Mouse (Mus musculus) embryo, embryonic 11 days (tissue): ENCODE results near the gene Mrc2.

Source experiments
- DNase-seq: peaks from one replicate; pipeline ENCODE4 v3.0.0-alpha.2; 2015

Gene Mrc2

DNA sequence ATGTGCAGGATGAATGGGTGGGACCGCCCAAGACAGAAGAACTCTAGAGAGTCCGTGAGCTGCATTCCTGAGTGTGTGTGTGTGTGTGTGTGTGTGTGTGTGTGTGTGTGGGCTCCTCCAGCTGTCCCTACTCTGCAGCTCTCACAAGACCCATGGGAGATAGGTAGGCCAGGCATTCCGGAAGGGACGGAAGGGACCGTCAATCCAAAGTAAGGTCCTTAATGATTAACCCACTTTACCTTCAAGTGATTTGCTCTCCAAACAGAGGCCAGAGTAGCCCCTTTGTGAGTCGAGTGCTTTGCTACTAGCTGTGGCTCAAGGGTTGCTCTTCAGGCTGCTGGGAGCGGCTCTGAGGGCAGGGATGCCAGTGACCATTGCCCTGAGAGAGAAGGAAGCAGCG is 59.7 kb downstream of the Mrc2 start:
- no peak for DNase-seq

DNA sequence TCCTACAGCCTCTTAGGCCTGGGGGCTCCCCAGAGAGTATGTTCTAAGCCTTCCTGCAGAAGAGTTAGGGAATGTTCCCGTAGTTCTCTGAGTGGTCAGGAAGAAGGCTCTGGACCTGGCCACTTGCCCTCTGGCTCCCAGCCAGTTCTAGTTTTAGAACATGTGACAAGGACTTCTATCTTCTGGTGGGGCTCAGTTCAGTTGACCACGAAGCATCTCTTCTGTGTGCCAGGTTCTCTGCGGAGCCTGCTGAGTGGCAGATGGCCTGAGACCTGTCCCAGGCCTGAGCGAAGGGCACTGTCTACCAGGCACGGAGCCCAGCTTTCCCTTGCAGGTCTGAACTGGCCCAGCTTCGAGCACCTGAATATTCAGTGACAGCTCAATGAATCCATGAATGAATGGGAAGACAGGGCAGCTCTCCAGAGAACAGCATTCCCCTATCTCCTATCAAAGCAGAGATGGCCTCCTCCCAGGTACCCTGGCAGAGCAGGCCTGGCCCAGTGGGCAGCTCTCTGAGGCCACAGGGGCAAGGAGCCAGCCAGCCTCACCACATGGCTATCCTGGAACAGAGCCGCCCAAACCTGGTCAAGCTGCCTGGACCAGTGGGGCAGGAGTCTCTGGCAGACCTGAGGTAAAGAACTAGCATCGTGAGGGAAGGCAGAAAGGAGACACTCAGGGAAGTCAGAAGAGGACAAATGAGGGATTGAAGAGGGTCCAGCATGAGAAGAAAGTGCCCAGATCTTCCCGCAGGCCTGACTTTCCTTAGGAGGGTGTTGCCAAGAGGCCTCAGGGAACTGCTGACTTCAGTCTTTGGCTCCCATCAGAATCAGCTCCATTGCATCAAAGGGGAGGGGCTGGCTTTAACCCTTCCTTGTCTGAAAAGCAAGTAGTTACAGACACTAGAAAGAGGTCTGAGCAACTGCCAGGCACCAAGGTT is 60.8 kb downstream of the Mrc2 start:
- DNase-seq: peak; percentile 20

DNA sequence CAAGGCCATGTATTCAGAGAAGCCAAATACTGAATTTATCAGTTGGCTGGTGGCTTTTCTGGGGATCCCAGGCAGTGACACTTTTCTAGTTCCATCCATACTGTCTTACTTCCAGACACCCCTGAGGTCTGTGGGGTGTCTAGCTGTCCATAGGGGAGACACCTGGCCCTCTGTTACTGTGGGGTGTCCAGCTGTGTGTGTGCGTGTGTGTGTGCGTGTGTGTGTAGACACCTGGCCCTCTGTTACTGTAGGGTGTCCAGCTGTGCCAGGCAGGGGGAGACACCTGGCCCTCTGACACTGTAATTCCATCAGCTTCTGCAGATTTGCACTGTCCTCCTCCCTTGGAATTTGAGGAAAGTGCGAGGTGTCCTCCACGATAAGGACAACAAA is 61.4 kb downstream of the Mrc2 start:
- DNase-seq: no peak

GRCm38 (mm10) chr11:105356301-105356700 is 63.9 kb downstream of the Mrc2 start:
- DNase-seq: no peak

DNA sequence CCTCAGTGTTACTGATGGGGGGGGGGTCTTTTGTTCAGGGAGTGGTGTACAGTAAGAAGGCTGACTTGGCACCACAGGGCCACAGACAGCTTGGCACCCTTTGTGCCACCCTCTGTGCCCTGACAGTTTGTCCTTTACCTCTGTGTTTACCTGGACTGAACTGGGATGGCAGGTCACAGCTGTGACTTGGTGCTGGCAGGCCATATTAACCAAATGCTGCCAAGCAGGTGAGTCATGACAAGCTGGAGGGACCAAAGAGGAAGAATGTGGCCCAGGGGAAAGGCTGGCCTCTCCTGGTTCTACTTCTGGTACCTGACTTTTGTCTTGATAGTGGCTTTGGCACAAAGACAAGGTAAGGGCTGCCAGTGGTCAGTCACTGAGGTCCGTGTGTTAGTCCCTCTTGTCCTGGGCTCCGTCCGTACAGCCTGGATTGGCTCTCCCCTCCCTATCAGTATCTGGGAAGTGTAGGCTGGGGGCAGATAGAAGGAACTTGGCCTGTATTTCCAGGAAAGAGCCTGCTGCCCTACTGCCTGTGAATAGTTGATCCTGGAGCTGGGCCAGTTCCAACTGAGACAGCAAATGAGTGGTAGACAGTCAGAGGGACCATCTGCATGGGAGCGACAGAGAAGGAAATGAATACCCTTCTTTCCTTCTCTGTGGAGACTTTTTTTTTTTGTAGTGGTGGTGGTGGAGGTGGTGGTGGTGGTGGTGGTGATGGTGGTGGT is 69.8 kb downstream of the Mrc2 start:
- no peak for DNase-seq

GRCm38 (mm10) chr11:105362946-105363597 is 70.6 kb downstream of the Mrc2 start:
- peak; percentile 90 for DNase-seq

- DNase-seq: peak; percentile 53
These were observed 71.3 kb downstream of the Mrc2 start for GRCm38 (mm10) chr11:105363598-105364385.

DNA sequence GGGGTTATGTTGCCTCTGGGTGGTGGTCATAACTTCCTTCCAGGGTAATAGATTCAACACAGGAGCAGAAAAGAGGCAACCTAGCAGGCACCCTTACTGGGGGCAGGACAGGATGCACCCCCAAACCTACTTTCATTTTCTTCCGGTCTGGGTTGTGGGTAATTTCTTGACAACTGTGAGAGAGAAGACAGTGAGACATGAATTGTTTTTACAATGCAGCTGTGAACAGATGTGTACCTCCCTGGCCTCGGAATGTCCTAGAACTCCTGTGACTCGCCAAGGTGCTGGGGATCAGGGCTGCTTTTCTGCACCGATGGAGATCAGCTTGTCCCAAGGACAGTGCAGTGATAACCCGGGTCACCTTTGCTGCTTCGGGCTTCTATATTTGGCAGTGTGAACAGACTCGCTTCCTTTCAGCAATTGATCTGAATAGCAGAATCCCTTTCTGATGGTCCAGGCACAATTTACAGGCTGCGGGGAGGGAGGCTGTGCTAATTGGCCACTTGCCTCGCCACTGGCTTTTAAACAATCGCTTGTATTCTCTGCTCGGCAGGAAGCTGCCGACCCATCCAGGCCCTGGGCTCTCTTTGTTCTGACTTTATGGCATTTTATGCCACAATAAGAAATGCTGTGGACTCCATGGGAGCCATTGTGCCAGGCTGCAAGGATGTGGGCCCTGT is 72.1 kb downstream of the Mrc2 start:
- peak; percentile 44 for DNase-seq

DNA sequence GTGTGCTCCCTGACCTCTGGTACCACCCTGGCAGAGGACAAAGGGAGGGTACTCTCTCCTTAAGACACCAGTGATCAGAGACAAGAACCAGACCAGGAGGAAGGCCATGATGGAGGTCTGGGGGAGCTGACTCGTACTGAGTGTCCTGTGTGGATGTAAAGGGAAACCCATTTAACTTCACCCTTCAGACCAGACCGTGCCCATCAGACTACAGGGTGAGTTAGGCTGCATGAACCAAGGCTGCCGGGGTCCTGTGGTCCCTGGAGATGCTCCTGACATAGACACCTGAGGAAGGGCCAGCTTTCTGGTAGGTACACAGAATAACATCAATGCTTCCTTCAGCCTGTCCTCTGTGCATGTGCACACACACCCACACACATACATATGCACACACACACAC is 73.2 kb downstream of the Mrc2 start:
- DNase-seq: no peak

- peak; percentile 30 for DNase-seq
These were observed 73.6 kb downstream of the Mrc2 start for GRCm38 (mm10) chr11:105366051-105366450.

DNA sequence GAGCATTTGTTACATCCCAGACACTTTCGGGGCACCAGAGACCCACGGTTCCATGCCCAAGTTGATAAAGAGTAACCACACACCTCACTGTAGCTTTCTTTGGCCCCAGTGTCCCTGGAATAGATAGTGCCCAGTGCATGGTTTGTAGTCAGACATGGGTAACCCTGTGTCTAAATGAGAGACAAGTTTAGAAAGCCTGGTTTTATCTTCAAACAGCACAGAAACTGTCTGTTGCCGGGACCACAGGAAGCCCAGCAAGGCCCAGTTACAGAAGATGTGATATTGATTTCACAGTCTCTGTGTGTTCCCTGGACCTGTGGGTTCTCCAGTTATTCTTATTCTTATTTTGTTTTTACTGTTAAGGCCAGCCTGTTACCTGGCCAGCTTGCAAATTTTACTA is 74.7 kb downstream of the Mrc2 start:
- no peak for DNase-seq

GRCm38 (mm10) chr11:105368833-105369232 is 76.4 kb downstream of the Mrc2 start:
- DNase-seq: no peak

DNA sequence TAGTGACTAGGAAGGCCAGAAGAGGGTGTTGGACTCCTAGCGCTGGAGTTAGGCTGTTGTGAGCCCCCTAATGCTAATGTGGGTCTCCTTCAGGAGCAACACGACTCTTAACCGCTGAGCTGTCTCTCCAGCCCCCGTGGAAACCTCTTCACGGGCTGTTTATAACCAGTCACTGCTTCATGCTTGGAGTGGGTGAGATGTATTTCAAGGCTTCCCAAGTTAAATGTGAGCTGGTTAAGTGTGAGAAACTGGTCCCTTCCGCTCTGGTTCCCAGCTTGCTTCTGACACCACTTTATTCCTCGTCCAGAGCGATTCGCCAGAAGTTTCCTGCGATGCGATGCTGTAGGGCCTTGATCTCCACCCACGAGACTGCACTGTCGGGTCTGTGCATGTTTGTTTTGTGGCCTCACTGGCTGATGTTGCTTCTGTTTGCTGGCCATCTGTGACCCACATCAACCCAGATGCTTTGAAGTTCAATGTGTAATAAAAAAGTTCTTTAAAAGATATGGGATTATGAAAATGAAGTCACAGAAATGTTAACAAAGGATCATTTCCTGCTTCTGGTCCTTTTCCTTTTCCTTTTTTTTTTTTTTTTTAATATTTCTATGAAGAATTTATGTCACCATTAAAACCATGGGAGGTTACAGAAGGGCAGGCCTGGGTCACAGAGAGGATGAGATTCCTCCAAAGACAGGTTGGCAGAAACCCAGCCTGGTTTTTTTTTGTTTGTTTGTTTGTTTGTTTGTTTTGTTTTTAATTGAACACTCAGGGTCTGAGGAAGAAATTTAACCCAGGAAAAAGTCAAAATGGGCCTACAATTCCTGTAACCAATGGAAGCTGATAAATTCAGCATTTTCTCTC is 77.3 kb downstream of the Mrc2 start:
- DNase-seq: no peak

DNA sequence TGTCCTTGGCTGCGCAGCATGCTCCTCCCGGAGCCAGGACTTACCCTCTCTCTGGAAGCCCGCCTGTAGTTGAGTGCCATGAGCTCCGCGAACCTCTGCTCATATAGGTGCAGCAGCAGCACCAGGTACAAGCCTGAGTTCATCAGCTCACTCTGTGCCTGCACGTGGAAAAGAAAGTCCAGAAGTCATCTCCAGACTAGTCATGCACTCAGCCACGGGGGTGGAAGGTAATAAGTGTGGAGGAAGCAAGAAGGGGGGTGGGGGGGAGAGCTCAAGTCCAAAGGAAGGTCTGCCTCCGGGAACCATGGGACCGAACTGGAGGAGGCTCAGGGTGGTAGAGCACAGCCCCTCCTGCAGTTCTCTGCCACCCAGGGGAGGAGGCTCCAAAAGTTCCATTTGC is 79.4 kb downstream of the Mrc2 start:
- DNase-seq: no peak

- no peak for DNase-seq
These were observed 81.4 kb downstream of the Mrc2 start for GRCm38 (mm10) chr11:105373881-105374280.

DNA sequence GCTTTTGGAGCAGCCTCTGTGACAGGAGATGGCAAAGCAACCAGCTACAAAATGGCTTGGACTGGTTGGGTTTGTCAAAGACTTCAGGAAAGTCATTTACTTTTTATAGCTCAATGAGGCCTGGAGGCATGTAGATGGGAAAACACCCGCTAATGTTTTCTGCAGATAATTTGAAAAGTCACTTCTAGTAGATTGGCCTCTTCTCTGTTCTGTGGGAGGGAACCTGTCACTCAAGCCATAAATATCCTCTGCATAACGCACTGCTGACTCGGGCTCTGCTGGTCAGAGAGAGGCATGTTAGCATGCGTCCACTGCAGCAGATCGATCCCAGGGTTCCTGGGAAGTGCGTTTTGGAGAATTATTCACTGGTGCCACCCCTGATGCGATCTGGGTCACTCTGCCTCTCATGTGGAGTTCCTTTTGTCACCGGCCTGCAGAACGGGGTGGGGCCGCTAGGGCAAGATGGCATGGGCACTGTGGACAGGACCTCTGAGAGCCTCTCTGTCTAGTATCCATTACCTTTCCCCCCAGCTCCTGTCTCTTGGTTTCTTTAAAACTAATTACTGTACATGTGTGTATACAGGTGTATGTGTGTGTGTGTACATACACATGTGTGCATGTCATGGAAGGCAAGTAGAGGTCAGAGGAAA is 82.2 kb downstream of the Mrc2 start:
- no peak for DNase-seq

DNA sequence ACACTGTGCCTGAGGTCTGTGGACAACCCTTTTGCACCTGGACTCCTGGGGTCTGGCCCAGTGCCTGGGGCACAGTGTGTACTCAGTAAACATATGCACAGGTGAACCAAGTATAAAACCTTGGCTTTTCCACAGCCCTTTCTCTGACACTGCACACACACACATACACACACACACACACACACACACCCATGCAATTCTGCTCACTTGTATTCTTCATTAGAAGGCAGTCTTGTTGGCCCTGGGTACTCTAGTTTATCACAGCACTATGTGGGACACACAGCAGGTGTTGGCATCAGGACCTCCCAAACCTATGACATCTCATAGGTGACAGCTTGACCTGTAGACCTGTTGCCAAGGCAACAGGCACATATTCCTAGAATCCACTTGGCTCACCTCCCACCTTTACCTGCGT is 83.4 kb downstream of the Mrc2 start:
- no peak for DNase-seq

- DNase-seq: no peak
These were observed 92.8 kb downstream of the Mrc2 start for GRCm38 (mm10) chr11:105385266-105385665.

DNA sequence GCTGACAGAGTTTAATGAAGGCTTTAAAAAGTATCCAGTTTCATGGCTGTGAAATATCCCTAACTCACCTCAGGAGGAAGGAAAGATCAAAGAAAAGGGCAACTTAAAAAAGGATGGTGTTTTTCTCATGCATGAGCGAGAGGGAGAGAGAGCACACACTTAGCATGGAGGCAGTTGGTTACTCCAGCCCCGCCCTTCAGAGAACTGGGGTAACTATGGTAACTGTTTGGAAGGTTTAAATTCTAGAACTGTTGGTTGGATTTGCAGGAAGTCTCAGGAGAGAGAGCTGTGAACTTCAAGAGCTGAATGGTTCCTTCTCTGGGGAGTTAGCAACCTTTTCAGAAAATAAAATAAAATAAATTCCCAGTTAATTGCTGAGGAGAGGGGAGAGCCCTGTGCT is 96.2 kb downstream of the Mrc2 start:
- DNase-seq: peak; percentile 22

DNA sequence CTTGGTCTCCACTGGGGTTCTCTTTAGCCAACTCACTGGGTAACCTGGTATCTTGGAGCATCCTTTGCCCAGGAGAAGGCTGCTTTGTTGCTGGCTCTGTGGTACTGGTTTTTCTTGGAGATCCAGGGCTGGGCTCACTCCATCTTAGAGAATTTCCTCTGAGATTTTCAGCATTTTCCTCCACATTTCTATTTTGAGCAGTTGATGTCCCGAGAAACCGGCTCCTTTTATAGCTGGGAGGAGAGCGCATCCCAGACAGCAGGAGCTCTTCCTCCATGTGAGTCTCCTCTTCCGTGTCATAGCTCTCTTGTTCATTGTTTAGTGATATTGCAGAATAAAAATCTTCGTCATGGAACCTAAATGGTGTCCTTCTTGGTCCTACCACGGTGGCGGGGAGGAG is 97.8 kb downstream of the Mrc2 start:
- DNase-seq: no peak
